Mouse (Mus musculus) yolk sac, embryonic 10.5 days (tissue): ENCODE data around the gene Chrna9.

ENCODE experiments used
- DNase-seq: peaks from one replicate; pipeline ENCODE4 v3.0.0-alpha.2; 2017; ENCODE audit warnings: low spot score

Chrna9 gene

GRCm38 (mm10) chr5:65934783-65935182, at the start of gene Chrna9:
Gene Chrna9, plus strand, starts transcription at chr5:65934921.
- DNase-seq: no peak

GRCm38 (mm10) chr5:65885699-65886443, 48.9 kb upstream of the Chrna9 start:
- no peak for DNase-seq

- no peak for DNase-seq
Observed at GRCm38 (mm10) chr5:65888102-65888501, 46.6 kb upstream of the Chrna9 start.

- DNase-seq: no peak
Observed at GRCm38 (mm10) chr5:65888998-65889397, 45.7 kb upstream of the Chrna9 start.

GRCm38 (mm10) chr5:65891251-65891826, 43.4 kb upstream of the Chrna9 start:
- DNase-seq: no peak

- DNase-seq: no peak
Observed at GRCm38 (mm10) chr5:65895121-65895692, 39.5 kb upstream of the Chrna9 start.

GRCm38 (mm10) chr5:65895764-65896163, 39.0 kb upstream of the Chrna9 start:
- DNase-seq: no peak

GRCm38 (mm10) chr5:65897731-65898130, 37.0 kb upstream of the Chrna9 start:
- DNase-seq: no peak

GRCm38 (mm10) chr5:65898683-65899082, 36.0 kb upstream of the Chrna9 start:
- DNase-seq: no peak

- no peak for DNase-seq
Observed at GRCm38 (mm10) chr5:65900113-65900512, 34.6 kb upstream of the Chrna9 start.

GRCm38 (mm10) chr5:65900862-65901265, 33.9 kb upstream of the Chrna9 start:
- DNase-seq: no peak

GRCm38 (mm10) chr5:65901868-65902418, 32.8 kb upstream of the Chrna9 start:
- DNase-seq: peak; percentile 43

- no peak for DNase-seq
Observed at GRCm38 (mm10) chr5:65902811-65903210, 31.9 kb upstream of the Chrna9 start.

GRCm38 (mm10) chr5:65904476-65904875, 30.2 kb upstream of the Chrna9 start:
- no peak for DNase-seq

- no peak for DNase-seq
Observed at GRCm38 (mm10) chr5:65908751-65909150, 26.0 kb upstream of the Chrna9 start.

- no peak for DNase-seq
Observed at GRCm38 (mm10) chr5:65909321-65909720, 25.4 kb upstream of the Chrna9 start.

- no peak for DNase-seq
Observed at GRCm38 (mm10) chr5:65910398-65910797, 24.3 kb upstream of the Chrna9 start.

GRCm38 (mm10) chr5:65911676-65912075, 23.0 kb upstream of the Chrna9 start:
- DNase-seq: no peak

GRCm38 (mm10) chr5:65912201-65912600, 22.5 kb upstream of the Chrna9 start:
- no peak for DNase-seq

- no peak for DNase-seq
Observed at GRCm38 (mm10) chr5:65913126-65913525, 21.6 kb upstream of the Chrna9 start.

GRCm38 (mm10) chr5:65914342-65914741, 20.4 kb upstream of the Chrna9 start:
- no peak for DNase-seq

- no peak for DNase-seq
Observed at GRCm38 (mm10) chr5:65916930-65917329, 17.8 kb upstream of the Chrna9 start.

- no peak for DNase-seq
Observed at GRCm38 (mm10) chr5:65918601-65919000, 16.1 kb upstream of the Chrna9 start.
